Mouse (Mus musculus): ENCODE results near the gene Focad.

GRCm38 (mm10) chr4:88045151-88045550, 49.3 kb upstream of the Focad start:
- no peak for TF ChIP-seq ZC3H11A (IDR thresholded peaks at IDR 0.05; ENCODE audit: borderline replicate concordance, low read depth, low read length)
- no peak for TF ChIP-seq ZNF384 (IDR thresholded peaks at IDR 0.05; ENCODE audit: low read depth, low read length)
- no peak for TF ChIP-seq MAFK (IDR thresholded peaks at IDR 0.05; ENCODE audit: insufficient read depth, low read depth, low read length)
- TF ChIP-seq CHD2 (IDR thresholded peaks at IDR 0.05; ENCODE audit: low read depth, low read length) = no peak
